Mouse (Mus musculus): Measurements from ENCODE around the gene Endog. TPM values are rescaled to one million over a fixed set of nuclear protein-coding genes. Genes with fewer than 3 reads are reported as not detected.

The Endog gene
- 29.2 and 38.9 TPM in 2 replicates for polyA plus RNA-seq (2015; fragmentation: Nextera tagmentation; extraction: Ambion mirVana)

GRCm38 (mm10) chr2:30171371-30171996, at the start of gene Endog:
Gene Endog (plus strand): TSS chr2:30171493.

GRCm38 (mm10) chr2:30124472-30125274, 46.6 kb upstream of the Endog start, which contains the start of gene Zer1:
Gene Zer1 (minus strand): TSS chr2:30124585.

GRCm38 (mm10) chr2:30133613-30134377, 37.5 kb upstream of the Endog start, which contains the start of gene Tbc1d13:
Gene Tbc1d13 (plus strand): TSS chr2:30133746.

GRCm38 (mm10) chr2:30177700-30178675, 6.7 kb downstream of the Endog start, which contains the start of gene Spout1:
Gene Spout1 (minus strand): TSS chr2:30178459.

GRCm38 (mm10) chr2:30205629-30206357, 34.5 kb downstream of the Endog start, which contains the start of gene Kyat1:
Gene Kyat1 (minus strand): TSS chr2:30205847.

Other genes starting within 250 kb of the Endog start
- 26.8 and 35.8 TPM in 2 replicates for gene Gle1, start 236.1 kb upstream of the Endog start, polyA plus RNA-seq (2015; fragmentation: Nextera tagmentation; extraction: Ambion mirVana)
- gene Sptan1, start 205.9 kb upstream of the Endog start, polyA plus RNA-seq (2015; fragmentation: Nextera tagmentation; extraction: Ambion mirVana): 50.5 and 78.8 TPM in 2 replicates
- gene Wdr34, start 122.6 kb upstream of the Endog start, polyA plus RNA-seq (2015; fragmentation: Nextera tagmentation; extraction: Ambion mirVana): 27.3 and 30.6 TPM in 2 replicates
- gene Set, start 114.1 kb upstream of the Endog start, polyA plus RNA-seq (2015; fragmentation: Nextera tagmentation; extraction: Ambion mirVana): 172 and 260 TPM in 2 replicates
- 2.3 and 4.8 TPM in 2 replicates for gene Pkn3, start 93.8 kb upstream of the Endog start, polyA plus RNA-seq (2015; fragmentation: Nextera tagmentation; extraction: Ambion mirVana)
- gene Zdhhc12, start 77.8 kb upstream of the Endog start, polyA plus RNA-seq (2015; fragmentation: Nextera tagmentation; extraction: Ambion mirVana): 24.9 and 31.7 TPM in 2 replicates
- 5.2 and 6.6 TPM in 2 replicates for gene Zer1, start 46.9 kb upstream of the Endog start, polyA plus RNA-seq (2015; fragmentation: Nextera tagmentation; extraction: Ambion mirVana)
- 3.1 and 7.6 TPM in 2 replicates for gene Tbc1d13, start 37.7 kb upstream of the Endog start, polyA plus RNA-seq (2015; fragmentation: Nextera tagmentation; extraction: Ambion mirVana)
- 25.1 and 32.0 TPM in 2 replicates for gene Spout1, start 7.0 kb downstream of the Endog start, polyA plus RNA-seq (2015; fragmentation: Nextera tagmentation; extraction: Ambion mirVana)
- 7.2 and 12.4 TPM in 2 replicates for gene Kyat1, start 34.4 kb downstream of the Endog start, polyA plus RNA-seq (2015; fragmentation: Nextera tagmentation; extraction: Ambion mirVana)
- 31.8 and 34.7 TPM in 2 replicates for gene Lrrc8a, start 66.2 kb downstream of the Endog start, polyA plus RNA-seq (2015; fragmentation: Nextera tagmentation; extraction: Ambion mirVana)
- gene Gm28035, start 69.1 kb downstream of the Endog start, polyA plus RNA-seq (2015; fragmentation: Nextera tagmentation; extraction: Ambion mirVana): 0.11 and 0.12 TPM in 2 replicates
- gene Phyhd1, start 94.7 kb downstream of the Endog start, polyA plus RNA-seq (2015; fragmentation: Nextera tagmentation; extraction: Ambion mirVana): 7.4 and 9.5 TPM in 2 replicates
- not detected in 2 replicates for gene Gm28038, start 109.5 kb downstream of the Endog start, polyA plus RNA-seq (2015; fragmentation: Nextera tagmentation; extraction: Ambion mirVana)
- 23.1 and 40.6 TPM in 2 replicates for gene Dolk, start 114.8 kb downstream of the Endog start, polyA plus RNA-seq (2015; fragmentation: Nextera tagmentation; extraction: Ambion mirVana)
- 16.5 and 23.9 TPM in 2 replicates for gene Nup188, start 114.9 kb downstream of the Endog start, polyA plus RNA-seq (2015; fragmentation: Nextera tagmentation; extraction: Ambion mirVana)
- gene Sh3glb2, start 187.8 kb downstream of the Endog start, polyA plus RNA-seq (2015; fragmentation: Nextera tagmentation; extraction: Ambion mirVana): 64.0 and 93.0 TPM in 2 replicates
- 8.7 and 17.0 TPM in 2 replicates for gene Miga2, start 192.7 kb downstream of the Endog start, polyA plus RNA-seq (2015; fragmentation: Nextera tagmentation; extraction: Ambion mirVana)
- 17.3 and 17.9 TPM in 2 replicates for gene Dolpp1, start 220.8 kb downstream of the Endog start, polyA plus RNA-seq (2015; fragmentation: Nextera tagmentation; extraction: Ambion mirVana)
- gene Crat, start 244.3 kb downstream of the Endog start, polyA plus RNA-seq (2015; fragmentation: Nextera tagmentation; extraction: Ambion mirVana): 27.0 and 27.9 TPM in 2 replicates
- 90.2 and 99.4 TPM in 2 replicates for gene Ptpa, start 244.5 kb downstream of the Endog start, polyA plus RNA-seq (2015; fragmentation: Nextera tagmentation; extraction: Ambion mirVana)